Mouse (Mus musculus) Muller cell, postnatal 12 days (primary cell): ENCODE data around the gene Frat1.

Experiments used
- DNase-seq: peaks from one replicate; pipeline ENCODE4 v3.0.0-alpha.2; 2015; ENCODE audit errors: inconsistent ontology term

The Frat1 gene

DNA sequence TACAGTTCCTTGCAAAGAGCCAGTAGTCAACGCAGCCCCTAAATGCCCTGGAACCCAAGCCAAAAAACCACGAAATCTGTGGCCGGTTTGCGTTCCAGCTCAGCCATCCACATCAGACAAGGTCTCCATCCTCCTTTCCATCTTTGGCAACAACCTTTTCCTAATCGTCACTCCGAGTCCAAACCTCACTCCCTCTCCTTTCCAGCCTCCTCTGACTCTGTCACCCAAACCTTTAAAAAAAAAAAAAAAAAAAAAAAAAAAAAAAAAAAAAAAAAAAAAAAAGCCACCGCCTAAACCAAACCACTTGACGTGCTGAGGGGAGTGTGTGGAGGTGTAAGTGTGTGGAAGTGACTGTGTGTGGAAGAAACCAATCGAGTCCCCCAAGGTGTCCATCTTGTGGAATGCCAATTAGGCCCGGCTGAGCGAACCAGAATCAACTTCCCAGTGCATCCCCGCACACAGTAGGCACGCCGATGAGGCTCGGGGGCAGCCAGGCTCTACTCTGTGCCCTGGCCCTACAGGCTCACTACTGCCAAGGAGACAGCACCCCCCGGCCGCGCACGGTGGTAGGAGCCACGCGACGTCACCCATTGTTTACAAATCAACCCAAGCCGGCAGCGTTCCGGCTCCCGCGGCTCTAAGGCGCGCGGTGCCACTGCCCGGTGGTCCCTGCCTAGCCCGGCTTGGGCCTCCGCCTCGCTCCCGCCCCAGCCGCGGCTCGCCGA lies at the start of gene Frat1:
Gene Frat1 (plus strand): TSS at position 590 of the 725 bp plus-strand sequence.
- peak; percentile 94 for DNase-seq

DNA sequence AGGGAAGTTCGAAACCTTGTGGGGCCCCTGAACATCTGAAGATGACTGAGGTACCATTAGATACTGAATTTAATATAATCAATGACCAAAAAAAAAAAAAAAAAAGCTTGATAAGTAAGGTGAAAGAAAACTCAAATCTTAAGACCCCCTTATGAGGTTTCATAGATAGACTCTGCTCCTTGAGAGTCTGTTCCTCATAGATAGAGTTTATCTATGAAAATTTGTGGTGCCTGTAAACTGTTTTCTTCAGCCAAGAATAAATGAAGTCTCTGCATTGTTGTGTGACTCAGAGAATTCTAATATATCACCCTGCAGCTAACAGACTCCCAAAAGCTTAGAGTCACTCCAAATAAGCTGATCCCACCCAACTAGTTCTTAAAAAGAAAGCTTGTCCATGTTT lies 42.9 kb upstream of the Frat1 start:
- DNase-seq = no peak

GRCm38 (mm10) chr19:41789110-41789961 lies 40.4 kb upstream of the Frat1 start:
- no peak for DNase-seq

DNA sequence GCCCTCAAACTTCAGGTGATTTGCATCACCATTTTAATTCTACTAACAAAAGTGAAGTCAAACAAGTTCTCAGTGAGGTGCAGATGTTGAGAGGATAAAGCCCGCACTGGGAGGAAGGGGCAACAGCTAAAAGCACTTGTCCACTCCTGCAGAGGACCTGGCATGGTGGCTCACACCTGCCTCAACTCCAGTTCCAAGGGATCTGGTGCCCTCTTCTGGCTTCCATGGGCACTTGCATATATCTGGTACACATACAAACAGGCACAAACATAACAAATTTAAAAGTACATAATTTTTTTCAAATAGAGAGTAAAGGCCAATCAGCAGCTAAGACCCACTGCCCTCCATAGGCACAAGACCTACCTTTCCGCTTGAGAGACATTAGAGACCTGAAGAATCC lies 38.4 kb upstream of the Frat1 start:
- no peak for DNase-seq

DNA sequence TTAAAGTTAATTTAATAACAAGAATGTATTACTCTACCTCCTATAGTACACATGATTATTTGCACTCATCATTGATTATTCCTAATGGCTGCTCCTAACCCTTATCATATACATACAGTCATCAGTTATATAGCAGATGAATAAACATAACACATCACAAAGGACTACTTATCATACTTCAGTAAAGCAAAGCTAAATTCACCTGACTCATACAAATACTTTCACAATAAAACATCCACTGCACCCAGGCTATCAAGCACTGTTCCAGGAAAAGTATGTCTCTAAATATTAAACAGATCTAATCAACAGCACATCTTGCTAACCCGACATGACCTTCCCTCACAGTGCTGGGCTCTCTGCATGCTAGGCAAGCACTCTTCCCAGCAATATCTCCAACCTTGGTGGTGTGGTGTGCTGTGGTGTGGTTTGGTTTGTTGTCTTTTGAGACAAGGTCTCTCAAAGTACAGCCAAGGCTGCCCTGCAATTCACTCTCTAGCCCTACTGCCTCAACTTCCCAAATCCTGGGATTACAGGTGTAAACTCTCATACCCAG lies 36.8 kb upstream of the Frat1 start:
- no peak for DNase-seq

- DNase-seq = no peak
Observed at GRCm38 (mm10) chr19:41794017-41794416, 35.8 kb upstream of the Frat1 start.

- no peak for DNase-seq
Observed at GRCm38 (mm10) chr19:41794901-41795300, 34.9 kb upstream of the Frat1 start.

- no peak for DNase-seq
Observed at GRCm38 (mm10) chr19:41796148-41796760, 33.5 kb upstream of the Frat1 start.

DNA sequence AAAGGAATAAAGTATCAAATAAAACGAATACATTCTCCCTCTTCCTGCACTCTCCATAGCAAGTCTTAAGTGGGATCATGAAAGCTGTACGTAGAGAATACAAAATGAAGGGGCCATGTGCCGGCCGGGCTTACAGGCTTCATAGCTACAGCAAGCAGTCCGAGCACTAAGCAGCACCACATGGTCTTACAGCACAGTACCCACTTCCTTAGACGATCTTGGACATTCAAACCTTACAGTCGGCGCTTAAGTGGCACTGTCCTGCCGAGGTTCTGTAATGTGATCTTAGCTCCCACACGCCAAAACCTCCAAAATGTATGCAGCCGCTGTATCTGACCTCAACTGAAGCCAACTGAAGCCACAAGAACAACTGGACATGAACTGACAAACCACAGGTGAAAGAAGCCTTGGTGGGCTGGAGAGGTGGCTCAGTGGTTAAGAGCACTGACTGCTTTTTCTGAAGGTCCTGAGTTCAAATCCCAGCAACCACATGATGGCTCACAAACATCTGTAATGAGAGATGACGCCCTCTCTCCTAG lies 32.9 kb upstream of the Frat1 start:
- no peak for DNase-seq

GRCm38 (mm10) chr19:41797536-41797935 lies 32.2 kb upstream of the Frat1 start:
- no peak for DNase-seq

DNA sequence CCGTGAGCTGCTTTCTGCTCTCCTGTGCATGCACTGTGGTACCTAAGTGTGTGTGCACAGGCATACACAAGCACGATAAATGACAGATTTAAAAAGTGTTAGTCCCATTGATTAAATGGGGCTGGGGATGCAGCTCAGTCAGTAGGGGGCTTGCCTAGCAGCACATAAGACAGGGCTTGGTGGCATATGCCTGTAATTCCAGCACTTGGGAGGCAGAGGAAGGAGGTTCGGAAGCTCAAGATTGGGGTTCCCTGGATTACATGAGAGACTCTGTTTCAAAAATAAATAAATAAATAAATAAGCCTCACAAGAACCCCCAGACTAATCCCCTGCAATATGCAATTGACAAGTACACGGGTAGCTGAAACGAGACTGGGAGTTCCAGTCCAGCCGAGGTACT lies 29.3 kb upstream of the Frat1 start:
- no peak for DNase-seq

- DNase-seq = no peak
Observed at GRCm38 (mm10) chr19:41800986-41801741, 28.6 kb upstream of the Frat1 start.

DNA sequence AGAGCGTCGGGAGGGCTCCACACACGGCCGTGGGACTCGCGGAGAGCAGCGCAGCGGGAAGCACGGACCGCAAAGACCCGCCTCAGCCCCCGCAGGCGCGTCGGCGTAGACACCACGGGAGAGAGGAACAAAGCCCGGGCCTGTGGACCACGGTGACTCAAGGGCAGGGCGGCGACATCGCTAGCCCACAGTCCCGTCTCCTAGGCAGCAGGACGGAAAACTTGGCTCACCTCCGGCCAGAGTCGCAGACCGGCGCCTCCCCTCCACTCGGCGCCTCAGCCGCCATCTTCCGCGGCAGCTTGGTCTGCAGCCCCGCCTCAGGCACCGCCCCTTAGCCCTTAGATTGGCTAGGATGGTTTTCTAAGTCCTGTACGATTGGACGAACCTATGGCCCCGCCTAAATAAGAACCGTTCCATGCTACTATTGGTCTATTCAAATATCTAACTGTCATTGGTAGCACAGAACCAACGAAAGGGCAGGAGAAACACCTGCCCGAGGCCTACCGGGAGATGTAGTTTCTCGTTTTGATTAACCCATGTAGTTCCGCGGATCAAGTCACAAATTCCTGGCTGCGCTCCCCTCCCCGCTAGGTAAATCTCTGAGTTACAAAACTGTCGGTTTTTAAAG lies 27.9 kb upstream of the Frat1 start, which contains the start of gene Arhgap19:
Gene Arhgap19 (minus strand): TSS at position 306 of the 628 bp plus-strand sequence.
- DNase-seq = peak; percentile 97

- peak; percentile 32 for DNase-seq
Observed at GRCm38 (mm10) chr19:41803322-41803721, 26.4 kb upstream of the Frat1 start.

GRCm38 (mm10) chr19:41805831-41806230 lies 23.9 kb upstream of the Frat1 start:
- no peak for DNase-seq

GRCm38 (mm10) chr19:41807497-41807896 lies 22.3 kb upstream of the Frat1 start:
- DNase-seq = no peak

- DNase-seq = no peak
Observed at GRCm38 (mm10) chr19:41808104-41808634, 21.6 kb upstream of the Frat1 start.

DNA sequence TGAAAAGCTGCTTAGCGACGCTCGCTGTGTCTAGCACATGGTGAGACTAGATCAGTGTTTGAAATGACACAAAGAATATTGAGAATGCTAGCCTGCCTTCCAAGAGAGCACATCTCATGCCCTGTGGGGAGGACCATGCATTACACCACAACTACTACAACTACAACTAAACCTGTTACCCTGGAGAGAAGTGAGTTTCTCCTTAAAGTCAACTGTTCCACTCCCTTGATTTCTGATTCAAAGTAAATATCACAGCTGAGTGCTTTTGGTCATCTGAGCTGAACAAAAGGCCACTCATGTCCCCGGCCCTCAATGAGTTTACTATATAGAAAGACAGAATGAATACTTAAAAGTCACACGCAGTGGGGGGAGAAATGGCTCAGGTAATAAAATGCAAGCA lies 19.7 kb upstream of the Frat1 start:
- DNase-seq = no peak

- no peak for DNase-seq
Observed at GRCm38 (mm10) chr19:41812525-41812924, 17.2 kb upstream of the Frat1 start.

DNA sequence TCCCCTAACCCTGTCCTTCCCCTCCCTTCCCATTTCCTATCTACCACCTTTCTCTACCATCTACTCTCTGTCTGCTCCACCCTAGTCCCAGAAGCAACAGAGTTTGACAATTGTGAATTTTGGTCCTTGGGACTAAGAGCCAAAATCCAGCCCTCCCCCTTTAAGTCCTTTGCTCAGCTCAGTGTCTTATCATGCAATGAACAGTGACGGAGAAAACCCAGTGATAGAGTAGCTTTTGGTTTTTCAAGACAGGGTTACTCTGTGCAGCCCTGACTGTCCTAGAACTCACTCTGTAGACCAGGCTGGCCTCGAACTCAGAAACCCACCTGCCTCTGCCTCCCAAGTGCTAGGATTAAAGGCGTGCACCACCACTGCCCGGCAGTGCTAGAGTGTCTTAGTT lies 16.4 kb upstream of the Frat1 start:
- DNase-seq = no peak
